Mouse (Mus musculus): Measurements from ENCODE around the gene Rasl11b.

DNA sequence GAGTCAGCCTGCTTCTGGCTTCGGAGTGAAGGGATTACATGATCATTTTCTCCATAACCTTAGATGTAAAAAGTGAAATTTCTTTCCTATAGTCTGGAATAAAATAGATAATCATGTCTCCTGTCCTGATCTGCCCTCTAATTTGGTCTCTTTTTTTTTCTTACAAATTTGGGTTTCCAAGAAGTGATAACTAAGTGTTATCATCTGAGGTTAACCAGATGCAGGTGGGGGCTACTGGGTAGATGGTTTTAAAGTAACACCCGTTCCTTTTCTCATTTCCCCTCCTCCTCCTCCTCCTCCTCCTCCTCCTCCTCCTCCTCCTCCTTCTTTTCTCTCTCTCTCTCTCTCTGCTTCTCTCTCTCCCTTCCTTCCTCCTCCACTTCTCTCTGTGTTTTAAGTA lies 2.1 kb upstream of the Rasl11b start:
- no peak for TF ChIP-seq POLR2A (IDR thresholded peaks at IDR 0.05; ENCODE audit: borderline replicate concordance, extremely low read depth, low read depth, low read length)
- no peak for TF ChIP-seq CTCF (IDR thresholded peaks at IDR 0.05; ENCODE audit: insufficient read depth, low read length)
